Mouse (Mus musculus): ENCODE measurements around the gene Rnf149.

- TF ChIP-seq POLR2A (IDR thresholded peaks at IDR 0.05; ENCODE audit: insufficient read depth, low read depth, low read length) (no peak), CTCF (IDR thresholded peaks at IDR 0.05; ENCODE audit: insufficient read depth, low read depth, low read length) (no peak)
Measured at GRCm38 (mm10) chr1:39564603-39565002, 12.6 kb downstream of the Rnf149 start.
